Mouse (Mus musculus): ENCODE measurements around the gene Ccdc110. TPM values are rescaled to one million over a fixed set of nuclear protein-coding genes. Genes with fewer than 3 reads are reported as not detected.
A peak's percentile ranks its signal among the peaks of the same experiment; 100 is the strongest.

Gene Ccdc110
- total and polyA plus RNA-seq, 3 experiments, result not detected

DNA sequence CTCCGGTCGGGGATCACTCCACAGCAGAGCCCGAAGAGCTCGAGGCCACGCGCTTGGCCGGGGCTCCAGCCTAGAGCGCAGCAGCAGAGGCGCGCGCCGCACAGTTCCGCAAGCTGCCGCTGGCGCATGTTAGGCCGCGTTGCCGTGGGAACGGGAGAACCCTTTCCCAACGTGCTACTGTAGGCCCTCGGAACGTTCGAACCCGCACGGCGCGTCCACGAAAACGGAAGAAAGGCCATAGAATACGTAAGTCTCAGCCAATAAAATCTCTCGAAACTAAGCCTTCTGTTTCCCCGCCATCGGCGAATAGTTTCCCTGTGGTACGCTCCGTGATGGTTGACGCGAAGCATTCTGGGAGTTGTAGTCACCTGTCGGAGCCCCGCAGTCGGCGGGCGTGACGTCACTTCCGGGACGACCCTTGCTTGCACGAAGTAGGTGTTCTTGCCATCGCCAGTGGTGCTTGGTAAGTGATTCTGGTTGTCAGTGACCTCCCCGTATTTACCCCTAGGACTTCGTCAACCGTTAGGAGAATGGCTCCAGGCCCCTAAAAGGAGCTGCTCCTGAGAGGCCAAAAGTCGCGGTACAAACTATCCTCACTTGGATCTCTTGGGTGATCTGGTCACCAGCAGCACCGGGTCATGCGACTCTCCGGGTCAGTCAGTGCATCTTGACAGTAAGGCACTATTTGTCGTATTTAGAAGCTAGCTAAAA lies 40.9 kb downstream of the Ccdc110 start, which contains the start of the genes 1700029J07Rik and Ufsp2 (continued):
- peak; percentile 70 for TF ChIP-seq TBP (IDR thresholded peaks at IDR 0.05; ENCODE audit: low read depth, low read length)
- no peak; the same call in none of the 2 replicates for TF ChIP-seq TCF12 (IDR thresholded peaks at IDR 0.05; ENCODE audit: low read depth, low read length)
- TF ChIP-seq MAX (IDR thresholded peaks at IDR 0.05; ENCODE audit: low read length), result peak; percentile 86
- no peak for TF ChIP-seq SMC3 (IDR thresholded peaks at IDR 0.05; ENCODE audit: low read depth, low read length)
- TF ChIP-seq ZMIZ1 (IDR thresholded peaks at IDR 0.05; ENCODE audit: low read depth, low read length), result no peak; the same call in 1 of the 2 replicates
- peak; percentile 72 for TF ChIP-seq E2F4 (IDR thresholded peaks at IDR 0.05; ENCODE audit: borderline replicate concordance, low read depth, low read length)
- no peak for TF ChIP-seq UBTF (IDR thresholded peaks at IDR 0.05; ENCODE audit: borderline replicate concordance, insufficient read depth, low read depth, low read length)
- peak; percentile 53; the same call in 1 of the 2 replicates for TF ChIP-seq CHD1 (IDR thresholded peaks at IDR 0.05; ENCODE audit: low read depth, low read length)
- no peak for TF ChIP-seq POLR2AphosphoS5 (IDR thresholded peaks at IDR 0.05; ENCODE audit: borderline replicate concordance, low read depth, low read length)

DNA sequence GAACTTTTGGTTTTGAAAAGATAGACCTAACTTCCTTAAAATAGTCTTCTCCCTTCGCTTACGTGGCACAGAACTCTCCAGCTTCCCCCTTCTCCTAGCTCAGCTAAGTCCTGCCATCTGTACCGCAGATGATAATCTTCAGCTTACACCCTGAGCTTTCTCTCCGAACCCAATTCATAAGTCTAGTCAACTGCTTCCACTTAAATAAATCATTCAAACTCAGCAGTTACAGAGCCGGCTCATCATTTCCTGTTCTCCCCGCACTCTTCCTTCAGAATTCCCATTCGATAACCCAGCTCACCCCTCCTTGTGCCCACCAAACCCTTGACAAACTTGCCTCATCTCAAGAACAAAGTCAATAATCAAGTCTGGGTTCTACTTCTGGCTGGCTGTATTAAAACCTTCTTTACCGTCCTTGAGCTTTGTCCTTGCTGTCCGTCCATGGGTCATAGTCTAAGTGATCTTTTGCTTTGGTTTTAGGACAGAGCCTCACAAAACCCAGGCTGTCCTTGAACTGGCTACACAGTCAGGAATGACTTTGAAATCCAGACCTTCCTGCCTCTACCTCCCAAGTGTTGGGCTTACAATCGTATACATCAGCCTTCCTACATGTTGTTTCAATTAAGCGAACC lies 41.5 kb downstream of the Ccdc110 start:
- H3K9ac ChIP-seq (ENCODE audit: control insufficient read depth, low read depth, low read length, poor library complexity, severe bottlenecking), result peak overlapping the region; percentile 81
- peak overlapping the region; percentile 92 for H3K27ac ChIP-seq (ENCODE audit: control insufficient read depth, low read depth, low read length)

GRCm38 (mm10) chr8:45986665-45987064 lies 52.2 kb downstream of the Ccdc110 start:
- DNase-seq (ENCODE audit: low read depth, low spot score), result peak; percentile 59
- peaks cover 6 to 38% of the 10 kb centered on the region in 2 experiments; a peak in 3 of 4 replicates for H3K36me3 ChIP-seq (ENCODE audit: control insufficient read depth in 1 of 2, insufficient read depth in 2 of 2, low read length in 2 of 2)
- no peak overlapping the region for H3K4me3 ChIP-seq (ENCODE audit: control insufficient read depth in 1 of 2, insufficient read depth in 1 of 2, low read depth in 2 of 2, low read length in 2 of 2)
- H3K79me2 ChIP-seq (ENCODE audit: control insufficient read depth, insufficient read depth, low read length, poor library complexity), result no peaks in the 10 kb centered on the region
- H3K4me1 ChIP-seq (ENCODE audit: control insufficient read depth in 1 of 2, insufficient read depth in 2 of 2, low read length in 2 of 2), result peaks cover 0 to 7% of the 10 kb centered on the region in 2 experiments; a peak in 2 of 4 replicates
- H3K27me3 ChIP-seq (ENCODE audit: control insufficient read depth in 1 of 2, insufficient read depth in 2 of 2, low read length in 2 of 2), result no peaks in the 10 kb centered on the region
- TF ChIP-seq UBTF (IDR thresholded peaks at IDR 0.05; ENCODE audit: borderline replicate concordance, insufficient read depth, low read depth, low read length) (no peak), NRF1 (IDR thresholded peaks at IDR 0.05; ENCODE audit: insufficient read depth, low read depth, low read length, poor library complexity, severe bottlenecking) (no peak), CTCF (IDR thresholded peaks at IDR 0.05 in 2 of 3, conservative IDR thresholded peaks at IDR 0.05 in 1 of 3; ENCODE audit: control insufficient read depth in 1 of 3, insufficient read depth in 1 of 3, low read depth in 2 of 3, low read length in 3 of 3, poor library complexity in 1 of 3, severe bottlenecking in 1 of 3) (no peak), ZKSCAN1 (IDR thresholded peaks at IDR 0.05; ENCODE audit: low read depth, low read length) (no peak), GABPA (IDR thresholded peaks at IDR 0.05; ENCODE audit: low read depth, low read length) (0 out of 2 replicates have a peak, but pooled peaks have one; percentile 20), MAX (IDR thresholded peaks at IDR 0.05; ENCODE audit: low read length) (no peak), POLR2A (IDR thresholded peaks at IDR 0.05; ENCODE audit: control insufficient read depth in 1 of 2, insufficient read depth in 1 of 2, low read depth in 1 of 2, low read length in 2 of 2, poor library complexity in 1 of 2) (no peak), MAFK (IDR thresholded peaks at IDR 0.05; ENCODE audit: borderline replicate concordance, low read depth, low read length) (peak; percentile 86), E2F4 (IDR thresholded peaks at IDR 0.05; ENCODE audit: borderline replicate concordance, low read depth, low read length) (no peak), ZC3H11A (IDR thresholded peaks at IDR 0.05; ENCODE audit: low read depth, low read length) (no peak), MYC (IDR thresholded peaks at IDR 0.05; ENCODE audit: low read depth, low read length) (no peak), SIN3A (IDR thresholded peaks at IDR 0.05; ENCODE audit: low read length) (no peak), RCOR1 (IDR thresholded peaks at IDR 0.05; ENCODE audit: low read depth, low read length) (no peak), ELF1 (IDR thresholded peaks at IDR 0.05; ENCODE audit: low read depth, low read length) (no peak)
- no peaks in the 10 kb centered on the region for H3K9me3 ChIP-seq (replicated peaks; ENCODE audit: insufficient read depth, low read length)
- H3K27ac ChIP-seq (ENCODE audit: control insufficient read depth, low read depth, low read length), result no peak overlapping the region
- H3K9ac ChIP-seq (ENCODE audit: control insufficient read depth, low read depth, low read length, poor library complexity, severe bottlenecking), result no peak overlapping the region

More for the DNA sequence above, 41.5 kb downstream of the Ccdc110 start:
- DNase-seq (ENCODE audit: low read depth, low spot score), result peak; percentile 92
- peak overlapping the region; percentile 67 to 84 for H3K4me3 ChIP-seq (ENCODE audit: control insufficient read depth in 1 of 2, insufficient read depth in 1 of 2, low read depth in 2 of 2, low read length in 2 of 2)
- H3K27me3 ChIP-seq (ENCODE audit: control insufficient read depth in 1 of 2, insufficient read depth in 2 of 2, low read length in 2 of 2), result no peaks in the 10 kb centered on the region
- peaks cover 0 to 4% of the 10 kb centered on the region in 2 experiments; a peak in 1 of 4 replicates for H3K4me1 ChIP-seq (ENCODE audit: control insufficient read depth in 1 of 2, insufficient read depth in 2 of 2, low read length in 2 of 2)
- H3K79me2 ChIP-seq (ENCODE audit: control insufficient read depth, insufficient read depth, low read length, poor library complexity), result peaks cover 9% of the 10 kb centered on the region
- peaks cover 8 to 14% of the 10 kb centered on the region in 2 experiments for H3K36me3 ChIP-seq (ENCODE audit: control insufficient read depth in 1 of 2, insufficient read depth in 2 of 2, low read length in 2 of 2)
- TF ChIP-seq SMC3 (IDR thresholded peaks at IDR 0.05; ENCODE audit: low read depth, low read length) (no peak), CTCF (IDR thresholded peaks at IDR 0.05 in 2 of 3, conservative IDR thresholded peaks at IDR 0.05 in 1 of 3; ENCODE audit: control insufficient read depth in 1 of 3, insufficient read depth in 1 of 3, low read depth in 2 of 3, low read length in 3 of 3, poor library complexity in 1 of 3, severe bottlenecking in 1 of 3) (no peak), ETS1 (IDR thresholded peaks at IDR 0.05; ENCODE audit: low read depth, low read length) (peak; percentile 89), EP300 (IDR thresholded peaks at IDR 0.05; ENCODE audit: low read depth in 1 of 2, low read length in 2 of 2) (peak in 1 of 2 experiments; percentile 30; a peak in 1 of 4 replicates), TCF12 (IDR thresholded peaks at IDR 0.05; ENCODE audit: low read depth, low read length) (peak; percentile 30; the same call in 1 of the 2 replicates), JUND (IDR thresholded peaks at IDR 0.05; ENCODE audit: low read depth, low read length) (no peak), RAD21 (IDR thresholded peaks at IDR 0.05; ENCODE audit: low read depth, low read length) (no peak), GATA1 (IDR thresholded peaks at IDR 0.05; ENCODE audit: low read depth, low read length) (peak; percentile 70), MXI1 (IDR thresholded peaks at IDR 0.05; ENCODE audit: low read depth, low read length) (peak; percentile 17), MAFK (IDR thresholded peaks at IDR 0.05; ENCODE audit: borderline replicate concordance, low read depth, low read length) (no peak), ELF1 (IDR thresholded peaks at IDR 0.05; ENCODE audit: low read depth, low read length) (no peak), USF1 (IDR thresholded peaks at IDR 0.05; ENCODE audit: low read depth, low read length) (no peak), TAL1 (IDR thresholded peaks at IDR 0.05; ENCODE audit: low read length) (peak; percentile 52), SIN3A (IDR thresholded peaks at IDR 0.05; ENCODE audit: low read length) (no peak)
- no peaks in the 10 kb centered on the region for H3K9me3 ChIP-seq (replicated peaks; ENCODE audit: insufficient read depth, low read length)
